9 mouse cellular contexts compared by ENCODE assay signal in the genomic region with DNA sequence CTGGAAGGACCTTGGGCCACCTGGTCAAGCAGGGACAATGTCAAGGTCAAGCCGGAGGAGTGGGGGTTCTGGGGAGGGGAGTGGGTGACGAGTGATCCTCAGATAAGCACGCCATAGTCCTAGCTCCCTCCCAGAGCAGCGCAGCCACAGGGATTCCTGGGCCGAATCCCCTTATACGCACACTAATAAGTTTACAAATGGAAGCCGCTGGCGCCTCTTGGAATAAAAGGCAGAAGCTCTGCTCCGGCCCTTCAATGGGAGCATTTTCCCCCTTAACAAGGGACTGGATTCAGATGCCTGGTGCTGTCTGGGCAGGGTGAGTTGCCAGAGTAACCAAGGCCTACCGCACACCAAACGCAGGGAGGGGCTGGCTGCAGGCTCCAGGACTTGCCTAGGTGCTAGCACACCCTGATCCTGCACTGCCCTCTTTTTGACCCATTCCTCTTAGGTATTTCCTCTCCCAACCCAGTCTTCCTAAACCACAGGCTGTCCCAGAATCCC. TPM values are rescaled to one million over a fixed set of nuclear protein-coding genes. Genes with fewer than 3 reads are reported as not detected.
DNase-seq lines count a peak whose midpoint lies in the region; ATAC-seq and TF ChIP-seq lines count a peak whose summit lies in the region.
"Had no signal": no experiment of that assay in that cellular context is flagged by ENCODE, and none has a peak within 500 bp of the region (broad histone marks: within the 10 kb centered on the region; RNA-seq: fewer than 3 reads in every experiment).

No protein-coding gene starts in this region.

- no peak for DNase-seq in gastrocnemius, adult 2 months
- DNase-seq in gastrocnemius, postnatal 25 days: no peak
- peak; percentile 40 for DNase-seq in embryonic facial prominence, embryonic 11.5 days (ENCODE audit: low spot score)
- DNase-seq in layer of hippocampus, adult 9-11 months: peak; percentile 36
- no peak for DNase-seq in frontal cortex, postnatal 25 days (ENCODE audit: low spot score in 2 of 2)
- no peak for DNase-seq in kidney, adult 9 months

- H3K27me3 ChIP-seq in E14TG2a.4 (ENCODE audit: insufficient read depth, low read length): peaks cover 16% of the 10 kb centered on the region
- H3K27me3 ChIP-seq in embryonic facial prominence, embryonic 11.5 days (ENCODE audit: control insufficient read depth, insufficient read depth, low read length): peaks cover 4% of the 10 kb centered on the region; the same call in 1 of the 2 replicates
- peaks cover 40% of the 10 kb centered on the region for H3K27me3 ChIP-seq in neural tube, embryonic 13.5 days

- no peak overlapping the region for H3K27ac ChIP-seq in gastrocnemius, adult 2 months
- H3K27ac ChIP-seq in embryonic facial prominence, embryonic 11.5 days (replicated peaks; ENCODE audit: low read depth, low read length): peak overlapping the region; percentile 52; the same call in 1 of the 2 replicates
- peak overlapping the region; percentile 81 for H3K27ac ChIP-seq in neural tube, embryonic 13.5 days (replicated peaks)

- H3K9me3 ChIP-seq in E14TG2a.4 (ENCODE audit: low read length): no peaks in the 10 kb centered on the region
- no peaks in the 10 kb centered on the region for H3K9me3 ChIP-seq in embryonic facial prominence, embryonic 11.5 days (replicated peaks; ENCODE audit: control insufficient read depth, low read length)
- no peaks in the 10 kb centered on the region for H3K9me3 ChIP-seq in neural tube, embryonic 13.5 days

- peak overlapping the region; percentile 98 for H3K4me2 ChIP-seq in embryonic facial prominence, embryonic 11.5 days (ENCODE audit: low read depth, low read length)
- H3K4me2 ChIP-seq in neural tube, embryonic 13.5 days: peak overlapping the region; percentile 97

- no peaks in the 10 kb centered on the region for H3K36me3 ChIP-seq in E14TG2a.4 (ENCODE audit: insufficient read depth, low read length)
- H3K36me3 ChIP-seq in embryonic facial prominence, embryonic 11.5 days (replicated peaks; ENCODE audit: control insufficient read depth, insufficient read depth, low read depth, low read length): no peaks in the 10 kb centered on the region
- H3K36me3 ChIP-seq in neural tube, embryonic 13.5 days: no peaks in the 10 kb centered on the region

- WGBS in embryonic facial prominence, embryonic 11.5 days: 4% methylated on average over 11 of the region's 11 CpGs
- WGBS in neural tube, embryonic 13.5 days: 2% methylated on average over 11 of the region's 11 CpGs

- intact Hi-C loops in gastrocnemius, adult 2 months (cut with DNase I): no loop called here

- H3K9ac ChIP-seq in embryonic facial prominence, embryonic 11.5 days (replicated peaks; ENCODE audit: low read length): no peak overlapping the region; the same call in 1 of the 2 replicates
- peak overlapping the region; percentile 75 for H3K9ac ChIP-seq in neural tube, embryonic 13.5 days

- TF ChIP-seq CTCF in gastrocnemius, adult 2 months (IDR thresholded peaks at IDR 0.05): no peak
- no peak for TF ChIP-seq CTCF in E14TG2a.4 (conservative IDR thresholded peaks at IDR 0.05; ENCODE audit: low read length)

- peak overlapping the region; percentile 73 for H3K4me3 ChIP-seq in gastrocnemius, adult 2 months
- H3K4me3 ChIP-seq in E14TG2a.4 (replicated peaks; ENCODE audit: low read length): peak overlapping the region; percentile 83
- H3K4me3 ChIP-seq in embryonic facial prominence, embryonic 11.5 days (ENCODE audit: low read depth, low read length): peak overlapping the region; percentile 42
- H3K4me3 ChIP-seq in neural tube, embryonic 13.5 days: peak overlapping the region; percentile 48

- H3K4me1 ChIP-seq in E14TG2a.4 (replicated peaks; ENCODE audit: low read depth, low read length): peaks cover 90% of the 10 kb centered on the region
- peaks cover 8% of the 10 kb centered on the region for H3K4me1 ChIP-seq in embryonic facial prominence, embryonic 11.5 days (ENCODE audit: control insufficient read depth, insufficient read depth, low read length)
- peaks cover 47% of the 10 kb centered on the region for H3K4me1 ChIP-seq in neural tube, embryonic 13.5 days (replicated peaks)

- ATAC-seq in embryonic facial prominence, embryonic 11.5 days (replicated peaks; ENCODE audit: insufficient number of reproducible peaks, low FRiP score, low TSS enrichment, low read depth): peak; percentile 66
- ATAC-seq in neural tube, embryonic 13.5 days (ENCODE audit: low read depth): peak; percentile 57

RNA-seq across cellular contexts. Expression of a gene that starts 46.2 kb away (rescaled TPM):
- total RNA-seq in gastrocnemius, adult 2 months (2021): under 1 TPM in 1 of 2 experiments, not detected in 1; 0.22 TPM
- under 1 TPM; 0.11 to 0.36 TPM for total RNA-seq in gastrocnemius, postnatal 25 days (2021)
- 0.49 and 0.89 TPM in 2 replicates for polyA plus RNA-seq in embryonic facial prominence, embryonic 11.5 days (2014; fragmentation: Nextera tagmentation; extraction: Ambion mirVana)
- polyA plus RNA-seq in neural tube, embryonic 13.5 days (2015; fragmentation: Nextera tagmentation; extraction: Ambion mirVana): 8.3 and 9.7 TPM in 2 replicates
- polyA plus RNA-seq: erythroblast, embryonic 14.5 days had no signal

Comparison
In these comparisons a context has a peak if more than half of its experiments do, and no peak if none do; other contexts are left out.
1. DNase-seq: peak in embryonic facial prominence, embryonic 11.5 days (single experiment) and layer of hippocampus, adult 9-11 months (single experiment); none in gastrocnemius, adult 2 months (single experiment), gastrocnemius, postnatal 25 days (single experiment), frontal cortex, postnatal 25 days (0 of 2) and kidney, adult 9 months (single experiment).
2. Peak in every context shown above with its lines, with median percentiles within 50 percentile points of each other: H3K4me3 ChIP-seq.